Mouse (Mus musculus) kidney, postnatal 0 days (tissue): ENCODE measurements around the gene Pelp1. TPM values are rescaled to one million over a fixed set of nuclear protein-coding genes. Genes with fewer than 3 reads are reported as not detected.

Experiments
- ATAC-seq: fragments of 200-750 bp; cut with Nextera tagmentation; replicated peaks from 2 replicates; pipeline ENCODE4 v1.8.0; 2017; ENCODE audit warnings: low read depth, moderate number of reproducible peaks, moderate TSS enrichment, moderate library complexity; ENCODE audit not compliant: low FRiP score
- DNase-seq: peaks from one replicate; pipeline ENCODE4 v3.0.0-alpha.2; 2016; ENCODE audit warnings: low spot score
- H3K27ac ChIP-seq: fragments of 300-500 bp; sonication (generic); 2 replicates; pipeline ENCODE4 v1.5.1; 2014; ENCODE audit warnings: mild to moderate bottlenecking
- H3K27me3 ChIP-seq: fragments of 300-500 bp; sonication (generic); 2 replicates; pipeline ENCODE4 v1.6.1; 2014; ENCODE audit warnings: low read length, mixed read lengths; ENCODE audit not compliant: insufficient read depth
- H3K36me3 ChIP-seq: fragments of 300-500 bp; sonication (generic); 2 replicates; pipeline ENCODE4 v1.6.1; 2014; ENCODE audit warnings: low read length, mixed read lengths; ENCODE audit not compliant: insufficient read depth
- H3K4me1 ChIP-seq: fragments of 300-500 bp; sonication (generic); replicated peaks from 2 replicates; pipeline ENCODE4 v1.6.1; 2014; ENCODE audit warnings: antibody characterized with exemption, low read length, mixed read lengths; ENCODE audit not compliant: insufficient read depth
- H3K4me2 ChIP-seq: fragments of 300-500 bp; sonication (generic); 2 replicates; pipeline ENCODE4 v1.6.1; 2014; ENCODE audit warnings: mild to moderate bottlenecking, low read length, moderate library complexity, mixed read lengths
- H3K4me3 ChIP-seq: fragments of 300-500 bp; sonication (generic); replicated peaks from 2 replicates; pipeline ENCODE4 v1.5.1; 2014; ENCODE audit warnings: low read depth, low read length
- H3K9ac ChIP-seq: fragments of 300-500 bp; sonication (generic); 2 replicates; pipeline ENCODE4 v1.6.1; 2014; ENCODE audit warnings: low read depth, low read length
- H3K9me3 ChIP-seq: fragments of 300-500 bp; sonication (generic); replicated peaks from 2 replicates; pipeline ENCODE4 v1.6.1; 2016; ENCODE audit warnings: low read length, inconsistent platforms, mixed read lengths
- CTCF ChIP-seq: IDR thresholded peaks from 2 replicates; pipeline ENCODE4 v1.5.1; 2016; ENCODE audit warnings: antibody characterized with exemption, low read depth, mild to moderate bottlenecking, moderate library complexity
- WGBS: fragments of 180-500 bp; shearing (Covaris S2); extraction: QIAGEN DNeasy Blood & Tissue Kit; methylation state at CpG from one replicate; pipeline ENCODE4 v1.1.7; 2014; 5-methylcytosine and 5-hydroxymethylcytosine counted together
- microRNA-seq: library from miRNA; unstranded; fragments of <30 nt; microRNA quantifications from one replicate; pipeline ENCODE4, GENCODE M21; 2016
- polyA plus RNA-seq: library from polyadenylated mRNA; unstranded; fragments of >200 nt; fragmentation: Nextera tagmentation; extraction: Ambion mirVana; gene quantifications from 2 replicates; pipeline ENCODE4 v1.2.1, GENCODE M21; 2015

Pelp1 gene
- polyA plus RNA-seq, 1 experiment from 2014 or later = 18.8 TPM

- H3K4me1 ChIP-seq = no peaks in the 10 kb centered on the region
- H3K9ac ChIP-seq = no peak overlapping the region
- ATAC-seq = no peak
- TF ChIP-seq CTCF = no peak
- WGBS = 82% methylated on average over 10 of the region's 10 CpGs
- H3K9me3 ChIP-seq = no peaks in the 10 kb centered on the region
- no peak overlapping the region for H3K4me2 ChIP-seq
- H3K4me3 ChIP-seq = no peak overlapping the region
- H3K27ac ChIP-seq = no peak overlapping the region
- peaks cover 27% of the 10 kb centered on the region; the same call in 1 of the 2 replicates for H3K27me3 ChIP-seq
- DNase-seq = no peak
- H3K36me3 ChIP-seq = no peaks in the 10 kb centered on the region
These were observed 62.0 kb downstream of the Pelp1 start for GRCm38 (mm10) chr11:70347861-70348260.

- no peaks in the 10 kb centered on the region for H3K9me3 ChIP-seq
- WGBS = 90% methylated on average over 8 of the region's 8 CpGs
- TF ChIP-seq CTCF = no peak
- DNase-seq = no peak
- no peaks in the 10 kb centered on the region for H3K4me1 ChIP-seq
- no peak overlapping the region for H3K4me3 ChIP-seq
- no peak for ATAC-seq
- H3K9ac ChIP-seq = no peak overlapping the region
- H3K27me3 ChIP-seq = 0 out of 2 replicates have a peak, but pooled peaks cover 12% of the 10 kb centered on the region
- H3K27ac ChIP-seq = no peak overlapping the region
- H3K4me2 ChIP-seq = no peak overlapping the region
- H3K36me3 ChIP-seq = no peaks in the 10 kb centered on the region
These were observed 64.3 kb downstream of the Pelp1 start for GRCm38 (mm10) chr11:70345546-70345945.

- WGBS = 85% methylated on average over 10 of the region's 10 CpGs
- no peak for DNase-seq
These were observed 64.8 kb downstream of the Pelp1 start for GRCm38 (mm10) chr11:70345061-70345460.

More at GRCm38 (mm10) chr11:70345061-70345460, 64.8 kb downstream of the Pelp1 start:
- Histone ChIP-seq H3K9me3 (no peaks in the 10 kb centered on the region), H3K4me3 (no peak overlapping the region), H3K4me1 (no peaks in the 10 kb centered on the region), H3K36me3 (no peaks in the 10 kb centered on the region), H3K9ac (no peak overlapping the region), H3K4me2 (no peak overlapping the region), H3K27me3 (0 out of 2 replicates have a peak, but pooled peaks cover 7% of the 10 kb centered on the region), H3K27ac (no peak overlapping the region)
- no peak for ATAC-seq
- no peak for TF ChIP-seq CTCF

Small RNA genes lying within 50 kb of the gene (microRNA-seq; reads per million reads assigned to microRNA genes)
- not detected for gene Mir7115

Other genes with a start within 250 kb of the Pelp1 start
- 11.2 and 12.6 TPM in 2 replicates for gene Slc16a11, start 197.3 kb downstream of the Pelp1 start, polyA plus RNA-seq
- gene Slc16a13, start 189.0 kb downstream of the Pelp1 start, polyA plus RNA-seq = 20.6 and 21.4 TPM in 2 replicates
- gene Bcl6b, start 180.2 kb downstream of the Pelp1 start, polyA plus RNA-seq = 22.0 TPM in 2 replicates
- gene 0610010K14Rik, start 172.1 kb downstream of the Pelp1 start, polyA plus RNA-seq = 147 and 150 TPM in 2 replicates
- gene Gm21988, start 170.2 kb downstream of the Pelp1 start, polyA plus RNA-seq = 15.6 and 15.9 TPM in 2 replicates
- 455 and 492 TPM in 2 replicates for gene Rnasek, start 170.2 kb downstream of the Pelp1 start, polyA plus RNA-seq
- gene Alox12, start 154.7 kb downstream of the Pelp1 start, polyA plus RNA-seq = 3.8 and 4.0 TPM in 2 replicates
- 0.10 and 0.16 TPM in 2 replicates for gene Alox12e, start 87.4 kb downstream of the Pelp1 start, polyA plus RNA-seq
- gene Alox15, start 58.0 kb downstream of the Pelp1 start, polyA plus RNA-seq = 2.3 and 2.4 TPM in 2 replicates
- 12.0 and 13.5 TPM in 2 replicates for gene Arrb2, start 22.6 kb upstream of the Pelp1 start, polyA plus RNA-seq
- 33.5 and 38.3 TPM in 2 replicates for gene Med11, start 41.9 kb upstream of the Pelp1 start, polyA plus RNA-seq
- 0.82 and 1.5 TPM in 2 replicates for gene Zmynd15, start 49.4 kb upstream of the Pelp1 start, polyA plus RNA-seq
- 16.7 and 17.6 TPM in 2 replicates for gene Cxcl16, start 50.0 kb upstream of the Pelp1 start, polyA plus RNA-seq
- 0.84 and 1.5 TPM in 2 replicates for gene Tm4sf5, start 95.2 kb upstream of the Pelp1 start, polyA plus RNA-seq
- 0.57 and 0.66 TPM in 2 replicates for gene Vmo1, start 104.6 kb upstream of the Pelp1 start, polyA plus RNA-seq
- gene Gltpd2, start 109.2 kb upstream of the Pelp1 start, polyA plus RNA-seq = 0.56 and 0.87 TPM in 2 replicates
- 686 and 703 TPM in 2 replicates for gene Psmb6, start 115.3 kb upstream of the Pelp1 start, polyA plus RNA-seq
- not detected in 2 replicates for gene Gm40193, start 122.9 kb upstream of the Pelp1 start, polyA plus RNA-seq
- gene Pld2, start 130.0 kb upstream of the Pelp1 start, polyA plus RNA-seq = 6.7 and 7.2 TPM in 2 replicates
- gene Mink1, start 152.8 kb upstream of the Pelp1 start, polyA plus RNA-seq = 11.5 and 12.1 TPM in 2 replicates
- gene 4930544D05Rik, start 205.8 kb upstream of the Pelp1 start, polyA plus RNA-seq = not detected in 2 replicates
- gene Chrne, start 209.2 kb upstream of the Pelp1 start, polyA plus RNA-seq = 0.25 and 0.29 TPM in 2 replicates
- 0.16 and 0.19 TPM in 2 replicates for gene Gp1ba, start 229.1 kb upstream of the Pelp1 start, polyA plus RNA-seq
- gene Rnf167, start 237.2 kb upstream of the Pelp1 start, polyA plus RNA-seq = 109 and 113 TPM in 2 replicates
- 227 and 239 TPM in 2 replicates for gene Slc25a11, start 237.4 kb upstream of the Pelp1 start, polyA plus RNA-seq
- 1,513 and 1,569 TPM in 2 replicates for gene Pfn1, start 244.6 kb upstream of the Pelp1 start, polyA plus RNA-seq
- gene Eno3, start 247.2 kb upstream of the Pelp1 start, polyA plus RNA-seq = 9.7 and 10.0 TPM in 2 replicates